Mouse (Mus musculus): Measurements from ENCODE around the gene Ccl2.

GRCm38 (mm10) chr11:82019793-82020192 lies 15.6 kb upstream of the Ccl2 start:
- TF ChIP-seq POLR2A (IDR thresholded peaks at IDR 0.05; ENCODE audit: insufficient read depth, low read depth, low read length): no peak
- no peak for TF ChIP-seq CTCF (IDR thresholded peaks at IDR 0.05; ENCODE audit: insufficient read depth, low read depth, low read length)
